In the genomic region with DNA sequence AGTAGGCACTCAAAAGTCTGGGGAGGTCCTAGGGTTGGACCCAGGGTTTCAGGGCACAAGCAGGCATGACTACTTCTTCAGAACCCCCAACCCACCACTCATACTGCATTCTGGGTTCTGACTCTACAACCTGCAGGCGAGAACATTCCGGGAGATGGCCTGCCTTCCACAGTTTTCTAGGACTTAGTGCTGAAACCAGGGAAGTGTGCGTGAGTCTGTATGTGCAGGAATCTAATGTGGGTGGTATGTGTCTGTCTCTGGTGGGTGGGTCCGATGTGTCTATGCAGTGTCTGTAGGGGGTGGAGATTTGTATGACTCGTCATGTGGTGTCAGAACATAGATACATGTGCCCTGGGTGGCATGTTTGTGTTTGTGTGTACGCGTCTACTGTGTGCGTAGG, we compare ENCODE assay signal across 8 mouse cellular contexts. TPM values are rescaled to one million over a fixed set of nuclear protein-coding genes. Genes with fewer than 3 reads are reported as not detected.
A peak's percentile ranks its signal among the peaks of the same experiment; 100 is the strongest.
DNase-seq lines count a peak whose midpoint lies in the region; ATAC-seq and TF ChIP-seq lines count a peak whose summit lies in the region.

No protein-coding gene starts in this region.

- no peak for ATAC-seq in neural tube, embryonic 11.5 days (ENCODE audit: insufficient read depth, low FRiP score, low TSS enrichment)
- ATAC-seq in liver, embryonic 14.5 days (ENCODE audit: insufficient read depth) = no peak
- ATAC-seq in stomach, postnatal 0 days (ENCODE audit: low FRiP score, low TSS enrichment) = no peak

- H3K9me3 ChIP-seq in neural tube, embryonic 11.5 days (ENCODE audit: control insufficient read depth, low read length) = no peaks in the 10 kb centered on the region
- no peaks in the 10 kb centered on the region for H3K9me3 ChIP-seq in liver, embryonic 14.5 days (ENCODE audit: control insufficient read depth, low read length)
- no peaks in the 10 kb centered on the region for H3K9me3 ChIP-seq in stomach, postnatal 0 days (ENCODE audit: control insufficient read depth, low read length)

- no peak for TF ChIP-seq CTCF in liver, embryonic 14.5 days (IDR thresholded peaks at IDR 0.05; ENCODE audit: low read depth)
- no peak for TF ChIP-seq CTCF in stomach, postnatal 0 days (IDR thresholded peaks at IDR 0.05; ENCODE audit: low read depth)

- H3K4me2 ChIP-seq in neural tube, embryonic 11.5 days (ENCODE audit: low read depth) = peak overlapping the region; percentile 92
- H3K4me2 ChIP-seq in liver, embryonic 14.5 days (ENCODE audit: low read depth) = 0 out of 2 replicates have a peak overlapping the region, but pooled peaks have one; percentile 6
- H3K4me2 ChIP-seq in stomach, postnatal 0 days (replicated peaks; ENCODE audit: low read depth) = peak overlapping the region; percentile 2; the same call in 1 of the 2 replicates

- TF ChIP-seq EP300 in liver, embryonic 14.5 days (IDR thresholded peaks at IDR 0.05; ENCODE audit: low read depth) = no peak
- no peak for TF ChIP-seq EP300 in stomach, postnatal 0 days (optimal IDR thresholded peaks at IDR 0.05)

- H3K27ac ChIP-seq in neural tube, embryonic 11.5 days (ENCODE audit: low read depth, low read length) = no peak overlapping the region
- H3K27ac ChIP-seq in liver, embryonic 14.5 days = no peak overlapping the region
- peak overlapping the region; percentile 96 for H3K27ac ChIP-seq in stomach, postnatal 0 days (replicated peaks)

- H3K4me1 ChIP-seq in neural tube, embryonic 11.5 days (ENCODE audit: control insufficient read depth, insufficient read depth, low read length) = peaks cover 34% of the 10 kb centered on the region
- H3K4me1 ChIP-seq in liver, embryonic 14.5 days (replicated peaks; ENCODE audit: control insufficient read depth in 2 of 2, insufficient read depth in 2 of 2, low read length in 1 of 2) = peaks cover 0 to 10% of the 10 kb centered on the region in 2 experiments; a peak in 1 of 4 replicates
- peaks cover 20% of the 10 kb centered on the region for H3K4me1 ChIP-seq in stomach, postnatal 0 days (replicated peaks; ENCODE audit: control insufficient read depth, insufficient read depth)

- H3K36me3 ChIP-seq in neural tube, embryonic 11.5 days (ENCODE audit: control insufficient read depth, insufficient read depth, low read length) = peaks cover 8% of the 10 kb centered on the region
- no peaks in the 10 kb centered on the region for H3K36me3 ChIP-seq in liver, embryonic 14.5 days (replicated peaks; ENCODE audit: control insufficient read depth, insufficient read depth, low read depth)
- H3K36me3 ChIP-seq in stomach, postnatal 0 days (ENCODE audit: control insufficient read depth, insufficient read depth, low read length) = no peaks in the 10 kb centered on the region

- intact Hi-C loops in heart, postnatal 36 days (cut with DNase I) = no loop called here
- intact Hi-C loops in gastrocnemius, postnatal 14 days (cut with DNase I; ENCODE audit: low total_unique reads) = no loop called here

- 90% methylated on average over 8 of the region's 8 CpGs for WGBS in neural tube, embryonic 11.5 days
- 74% methylated on average over 8 of the region's 8 CpGs for WGBS in liver, embryonic 14.5 days (ENCODE audit: insufficient replicate concordance)
- 64% methylated on average over 8 of the region's 8 CpGs for WGBS in stomach, postnatal 0 days

- H3K9ac ChIP-seq in neural tube, embryonic 11.5 days (ENCODE audit: low read length) = no peak overlapping the region
- H3K9ac ChIP-seq in liver, embryonic 14.5 days (replicated peaks) = no peak overlapping the region
- H3K9ac ChIP-seq in stomach, postnatal 0 days (ENCODE audit: low read length) = no peak overlapping the region

- no peaks in the 10 kb centered on the region for H3K27me3 ChIP-seq in neural tube, embryonic 11.5 days (ENCODE audit: control insufficient read depth, insufficient read depth, low read length)
- H3K27me3 ChIP-seq in liver, embryonic 14.5 days (ENCODE audit: control insufficient read depth, insufficient read depth, low read length) = peaks cover 30% of the 10 kb centered on the region
- H3K27me3 ChIP-seq in stomach, postnatal 0 days (ENCODE audit: control insufficient read depth, insufficient read depth, low read length) = no peaks in the 10 kb centered on the region

- H3K4me3 ChIP-seq in neural tube, embryonic 11.5 days (ENCODE audit: low read depth, low read length) = 0 out of 2 replicates have a peak overlapping the region, but pooled peaks have one; percentile 71
- no peak overlapping the region for H3K4me3 ChIP-seq in liver, embryonic 14.5 days (ENCODE audit: insufficient read depth in 1 of 2, low read depth in 2 of 2, low read length in 2 of 2)
- H3K4me3 ChIP-seq in stomach, postnatal 0 days (ENCODE audit: low read depth, low read length) = no peak overlapping the region

- peak; percentile 88 for DNase-seq in heart, adult 11 months
- DNase-seq in heart, postnatal 36 days = no peak
- no peak for DNase-seq in neural tube, embryonic 11.5 days (ENCODE audit: low spot score)
- no peak for DNase-seq in neural tube, embryonic 10.5 days (ENCODE audit: extremely low spot score, low spot score)
- DNase-seq in liver, embryonic 14.5 days (ENCODE audit: low read depth in 3 of 3, low spot score in 3 of 3) = no peak
- no peak for DNase-seq in stomach, postnatal 0 days (ENCODE audit: low spot score)
- no peak for DNase-seq in cerebellum, postnatal 4 days (ENCODE audit: low spot score in 2 of 2)
- no peak for DNase-seq in gastrocnemius, postnatal 14 days

RNA-seq across cellular contexts. Expression of gene Plxnb1, which starts 3.2 kb away (rescaled TPM):
- total RNA-seq in heart, postnatal 36 days (2021) = 10 to 100 TPM; 16.4 to 19.1 TPM
- polyA plus RNA-seq in neural tube, embryonic 11.5 days (2014; fragmentation: Nextera tagmentation; extraction: Ambion mirVana) = 18.3 and 19.1 TPM in 2 replicates
- 4.3 and 4.7 TPM in 2 replicates for polyA plus RNA-seq in liver, embryonic 14.5 days (2012; rRNA removed)
- 2.8 and 2.9 TPM in 2 replicates for polyA plus RNA-seq in liver, embryonic 14.5 days (2014; fragmentation: Nextera tagmentation; extraction: Ambion mirVana)
- polyA plus RNA-seq in stomach, postnatal 0 days (2015; fragmentation: Nextera tagmentation; extraction: Ambion mirVana) = 3.0 and 3.7 TPM in 2 replicates
- 1 to 10 TPM; 2.1 to 3.8 TPM for total RNA-seq in gastrocnemius, postnatal 14 days (2021)

RNA-seq across cellular contexts. Expression of gene Tma7, which starts 16.0 kb away (rescaled TPM):
- total RNA-seq in heart, postnatal 36 days (2021) = 100 to 1,000 TPM; 241 to 249 TPM
- 719 and 756 TPM in 2 replicates for polyA plus RNA-seq in neural tube, embryonic 11.5 days (2014; fragmentation: Nextera tagmentation; extraction: Ambion mirVana)
- polyA plus RNA-seq in liver, embryonic 14.5 days (2012; rRNA removed) = 37.4 and 92.4 TPM in 2 replicates
- polyA plus RNA-seq in liver, embryonic 14.5 days (2014; fragmentation: Nextera tagmentation; extraction: Ambion mirVana) = 470 and 504 TPM in 2 replicates
- 416 and 424 TPM in 2 replicates for polyA plus RNA-seq in stomach, postnatal 0 days (2015; fragmentation: Nextera tagmentation; extraction: Ambion mirVana)
- 100 to 1,000 TPM; 184 to 190 TPM for total RNA-seq in gastrocnemius, postnatal 14 days (2021)

RNA-seq across cellular contexts. Expression of gene Ccdc51, which starts 16.1 kb away (rescaled TPM):
- 10 to 100 TPM; 11.7 to 12.2 TPM for total RNA-seq in heart, postnatal 36 days (2021)
- polyA plus RNA-seq in neural tube, embryonic 11.5 days (2014; fragmentation: Nextera tagmentation; extraction: Ambion mirVana) = 13.4 and 15.1 TPM in 2 replicates
- 5.4 and 7.1 TPM in 2 replicates for polyA plus RNA-seq in liver, embryonic 14.5 days (2012; rRNA removed)
- polyA plus RNA-seq in liver, embryonic 14.5 days (2014; fragmentation: Nextera tagmentation; extraction: Ambion mirVana) = 12.1 and 14.9 TPM in 2 replicates
- 8.9 and 9.9 TPM in 2 replicates for polyA plus RNA-seq in stomach, postnatal 0 days (2015; fragmentation: Nextera tagmentation; extraction: Ambion mirVana)
- 1 to 10 TPM; 7.3 to 7.8 TPM for total RNA-seq in gastrocnemius, postnatal 14 days (2021)

RNA-seq across cellular contexts. Expression of gene Atrip, which starts 24.4 kb away (rescaled TPM):
- 1 to 10 TPM; 8.0 to 8.2 TPM for total RNA-seq in heart, postnatal 36 days (2021)
- polyA plus RNA-seq in neural tube, embryonic 11.5 days (2014; fragmentation: Nextera tagmentation; extraction: Ambion mirVana) = 25.3 and 26.4 TPM in 2 replicates
- 5.3 and 6.5 TPM in 2 replicates for polyA plus RNA-seq in liver, embryonic 14.5 days (2012; rRNA removed)
- polyA plus RNA-seq in liver, embryonic 14.5 days (2014; fragmentation: Nextera tagmentation; extraction: Ambion mirVana) = 9.0 TPM in 2 replicates
- 10.8 and 11.3 TPM in 2 replicates for polyA plus RNA-seq in stomach, postnatal 0 days (2015; fragmentation: Nextera tagmentation; extraction: Ambion mirVana)
- 1 to 10 TPM; 7.4 to 7.5 TPM for total RNA-seq in gastrocnemius, postnatal 14 days (2021)

RNA-seq across cellular contexts. Expression of gene Trex1, which starts 38.8 kb away (rescaled TPM):
- total RNA-seq in heart, postnatal 36 days (2021) = 10 to 100 TPM; 14.0 to 14.7 TPM
- polyA plus RNA-seq in neural tube, embryonic 11.5 days (2014; fragmentation: Nextera tagmentation; extraction: Ambion mirVana) = 6.9 and 7.8 TPM in 2 replicates
- polyA plus RNA-seq in liver, embryonic 14.5 days (2012; rRNA removed) = 12.0 and 14.1 TPM in 2 replicates
- polyA plus RNA-seq in liver, embryonic 14.5 days (2014; fragmentation: Nextera tagmentation; extraction: Ambion mirVana) = 5.0 and 6.1 TPM in 2 replicates
- polyA plus RNA-seq in stomach, postnatal 0 days (2015; fragmentation: Nextera tagmentation; extraction: Ambion mirVana) = 13.3 and 15.8 TPM in 2 replicates
- total RNA-seq in gastrocnemius, postnatal 14 days (2021) = 10 to 100 TPM; 10.7 to 11.4 TPM

Comparison
In these comparisons a context has a peak if more than half of its experiments do, and no peak if none do; other contexts are left out.
1. H3K4me2 ChIP-seq: peak in every context shown above with its lines; median percentile 92 in neural tube, embryonic 11.5 days; 6 in liver, embryonic 14.5 days; 2 in stomach, postnatal 0 days.